Mouse (Mus musculus) activated CD4-positive, CD25-positive, alpha-beta regulatory T cell (primary cell): ENCODE results near the gene Gm4214. TPM values are rescaled to one million over a fixed set of nuclear protein-coding genes. Genes with fewer than 3 reads are reported as not detected.

ENCODE experiments used
- polyA plus RNA-seq, 2 experiments: library from polyadenylated mRNA; unstranded; fragments of 100-300 nt; shearing (Covaris generic); gene quantifications; one replicate each; pipeline ENCODE4 v1.2.1; 2017

The Gm4214 gene
- not detected for polyA plus RNA-seq

GRCm38 (mm10) chr7:22984573-22984972 is at the start of gene Gm4214:
Gene Gm4214, minus strand, starts transcription at chr7:22984673.

GRCm38 (mm10) chr7:23019823-23020222 is 35.4 kb upstream of the Gm4214 start, which contains the start of gene Gm4216:
Gene Gm4216, minus strand, starts transcription at chr7:23019923.

Other genes with a start within 250 kb of the Gm4214 start
- gene Vmn1r157, start 223.0 kb downstream of the Gm4214 start, polyA plus RNA-seq, result 1 to 10 TPM in 1 of 2 experiments, not detected in 1; 1.1 TPM
- gene Vmn1r158, start 193.9 kb downstream of the Gm4214 start, polyA plus RNA-seq, result under 1 TPM in 1 of 2 experiments, not detected in 1; 0.31 TPM
- not detected for gene Vmn1r159, start 141.1 kb downstream of the Gm4214 start, polyA plus RNA-seq
- gene Vmn1r160, start 113.4 kb downstream of the Gm4214 start, polyA plus RNA-seq, result not detected
- not detected for gene Gm4216, start 35.2 kb upstream of the Gm4214 start, polyA plus RNA-seq
- gene Vmn1r163, start 70.9 kb upstream of the Gm4214 start, polyA plus RNA-seq, result under 1 TPM in 1 of 2 experiments, not detected in 1; 0.21 TPM
- not detected for gene Gm8720, start 82.8 kb upstream of the Gm4214 start, polyA plus RNA-seq
- under 1 TPM in 1 of 2 experiments, not detected in 1; 0.23 TPM for gene Gm10662, start 159.8 kb upstream of the Gm4214 start, polyA plus RNA-seq
- gene Vmn1r165, start 232.7 kb upstream of the Gm4214 start, polyA plus RNA-seq, result not detected